Mouse (Mus musculus): ENCODE data around the gene Cnn3.

Cnn3 gene

GRCm38 (mm10) chr3:121425861-121426620 is at the start of gene Cnn3:
Gene Cnn3 (plus strand): TSS chr3:121426497.
- peak; percentile 97 for DNase-seq (ENCODE audit: extremely low spot score)

GRCm38 (mm10) chr3:121378708-121379612 is 47.3 kb upstream of the Cnn3 start:
- DNase-seq (ENCODE audit: extremely low spot score), result peak; percentile 68

- no peak for DNase-seq (ENCODE audit: extremely low spot score)
These were observed 46.6 kb upstream of the Cnn3 start for GRCm38 (mm10) chr3:121379699-121380098.

DNA sequence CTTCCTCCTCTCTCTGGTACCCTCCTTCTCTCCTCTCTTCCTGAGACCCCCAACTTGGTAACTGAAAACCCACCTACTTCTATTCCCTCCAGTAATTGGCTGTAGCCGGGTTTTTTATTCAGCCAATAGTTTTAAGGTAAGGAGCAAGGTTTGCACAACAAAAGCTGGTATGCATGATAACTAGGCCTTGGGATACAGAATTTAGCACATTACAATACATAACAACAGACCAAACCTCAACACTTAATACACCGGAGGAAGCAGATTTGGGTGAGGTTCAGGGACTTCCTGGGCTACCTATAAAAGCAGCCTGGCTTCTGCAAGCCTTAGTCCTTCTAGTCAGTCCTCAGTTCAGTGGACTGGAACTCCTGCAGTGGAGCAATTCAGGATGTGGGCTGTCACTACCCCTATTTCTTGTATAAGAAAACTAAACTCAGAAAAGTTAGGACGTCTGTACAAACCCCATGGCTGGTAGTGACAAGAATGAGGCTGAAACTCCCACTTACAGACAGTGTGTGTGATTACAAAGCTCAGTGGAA is 38.8 kb upstream of the Cnn3 start:
- no peak for DNase-seq (ENCODE audit: extremely low spot score)

DNA sequence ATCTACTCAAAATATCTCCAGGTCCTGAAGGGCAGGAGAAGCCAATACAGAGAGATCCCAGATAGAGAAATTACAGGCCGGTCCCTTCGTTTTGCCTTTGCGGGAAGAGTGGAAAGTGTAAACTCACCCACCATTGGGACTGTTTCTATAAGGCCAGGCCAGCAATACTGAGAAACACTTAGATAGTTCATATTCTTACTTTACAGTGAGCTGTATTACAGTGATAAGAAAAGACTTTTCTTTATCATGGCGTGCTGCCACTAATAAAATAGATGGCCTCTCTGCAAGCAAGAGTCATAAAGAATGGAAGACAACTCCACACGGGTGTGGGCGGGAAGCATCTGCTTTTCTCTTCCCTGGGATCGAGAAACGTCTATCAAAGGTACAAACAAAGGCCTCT is 36.9 kb upstream of the Cnn3 start:
- DNase-seq (ENCODE audit: extremely low spot score), result no peak

GRCm38 (mm10) chr3:121389860-121390530 is 36.3 kb upstream of the Cnn3 start:
- DNase-seq (ENCODE audit: extremely low spot score), result peak; percentile 55

DNA sequence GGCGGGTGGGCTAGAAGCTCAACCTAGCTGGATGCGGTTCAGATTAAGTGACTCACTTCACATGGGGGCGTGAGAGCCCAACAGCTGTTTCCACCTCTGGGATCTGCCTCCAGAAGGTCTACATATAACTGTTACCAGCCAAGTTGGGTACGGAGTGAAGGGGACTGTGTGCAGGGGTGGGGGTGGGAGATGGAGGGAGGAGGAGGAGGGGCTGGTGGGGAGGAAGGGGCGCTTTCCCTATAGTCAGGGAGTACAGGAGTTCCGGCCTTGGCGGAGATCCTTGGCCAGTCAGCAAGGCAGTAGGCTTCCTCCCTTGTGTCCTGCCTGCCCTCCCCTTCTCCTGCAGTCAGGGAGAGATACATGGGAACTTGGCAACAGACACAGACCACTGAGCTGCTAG is 35.6 kb upstream of the Cnn3 start:
- DNase-seq (ENCODE audit: extremely low spot score), result no peak

DNA sequence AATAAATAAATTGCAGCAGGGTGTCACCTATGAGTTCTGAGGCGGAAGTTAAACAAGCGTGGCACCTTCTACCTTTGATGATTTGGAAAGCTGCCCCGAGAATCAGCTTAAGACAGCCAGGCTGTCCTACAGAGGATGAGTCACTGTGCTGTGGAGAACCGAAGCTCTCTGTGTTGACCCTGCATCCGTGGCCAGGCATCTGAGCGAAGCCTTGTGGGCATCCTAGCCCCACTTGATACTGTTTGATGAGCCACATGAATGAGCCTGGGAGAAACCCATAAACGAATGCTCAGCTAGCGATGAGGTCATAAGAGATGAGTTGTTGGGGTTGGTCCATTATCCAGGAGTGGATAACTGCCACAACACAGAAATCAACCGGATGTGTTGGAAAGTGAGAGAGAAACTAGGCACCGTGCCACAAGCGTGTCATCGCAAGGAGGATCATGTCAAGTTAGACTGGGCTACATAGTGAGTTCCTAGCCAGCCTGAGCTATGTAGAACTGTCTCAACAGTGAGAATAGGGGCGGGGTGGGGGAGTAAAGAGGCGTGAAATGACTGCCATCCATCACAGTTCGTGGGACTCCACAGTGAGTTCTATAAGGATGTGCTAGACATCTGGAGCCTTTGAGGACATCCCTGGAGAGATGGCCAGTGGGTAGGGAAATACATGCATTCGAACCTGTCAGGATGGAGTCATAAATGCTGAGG is 30.6 kb upstream of the Cnn3 start:
- DNase-seq (ENCODE audit: extremely low spot score), result no peak

GRCm38 (mm10) chr3:121396561-121396960 is 29.7 kb upstream of the Cnn3 start:
- DNase-seq (ENCODE audit: extremely low spot score), result no peak

DNA sequence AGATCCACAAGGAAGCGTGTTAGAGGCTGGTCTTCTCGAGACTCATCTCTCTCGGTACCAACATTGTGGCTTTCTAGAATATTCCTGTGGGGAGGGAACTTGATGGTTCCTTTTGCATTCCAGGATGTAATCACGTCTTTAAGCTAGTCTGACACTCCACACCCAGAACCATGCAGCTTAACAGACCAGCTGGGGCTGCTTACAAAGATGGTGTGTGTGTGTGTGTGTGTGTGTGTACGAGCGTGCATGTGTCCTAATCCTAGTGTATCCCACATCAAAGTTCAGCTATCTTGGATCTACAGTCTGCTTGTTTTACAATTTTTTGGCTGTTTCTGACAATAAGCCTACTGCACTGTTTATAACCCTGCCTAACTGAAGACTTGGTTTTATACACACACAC is 29.3 kb upstream of the Cnn3 start:
- DNase-seq (ENCODE audit: extremely low spot score), result no peak

DNA sequence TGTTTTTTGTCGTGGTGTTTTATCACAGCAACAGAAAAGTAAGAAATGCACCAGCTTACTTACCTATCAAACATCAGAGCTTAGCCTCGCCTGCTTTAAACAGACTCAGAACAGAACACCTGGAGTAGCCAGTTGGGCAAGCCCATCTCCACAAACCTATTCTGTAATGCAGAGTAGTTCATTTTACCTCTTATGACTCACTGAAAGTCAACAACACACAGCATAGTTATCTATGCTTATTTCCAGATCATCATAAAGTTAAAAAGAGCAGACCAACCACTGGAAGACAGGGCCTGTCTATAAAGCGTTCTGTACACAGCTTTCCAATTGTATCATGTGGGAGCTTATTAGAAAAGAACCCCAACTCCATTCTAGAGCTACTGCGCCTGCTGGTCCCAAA is 24.9 kb upstream of the Cnn3 start:
- DNase-seq (ENCODE audit: extremely low spot score), result no peak

- DNase-seq (ENCODE audit: extremely low spot score), result no peak
These were observed 24.2 kb upstream of the Cnn3 start for GRCm38 (mm10) chr3:121402096-121402495.

DNA sequence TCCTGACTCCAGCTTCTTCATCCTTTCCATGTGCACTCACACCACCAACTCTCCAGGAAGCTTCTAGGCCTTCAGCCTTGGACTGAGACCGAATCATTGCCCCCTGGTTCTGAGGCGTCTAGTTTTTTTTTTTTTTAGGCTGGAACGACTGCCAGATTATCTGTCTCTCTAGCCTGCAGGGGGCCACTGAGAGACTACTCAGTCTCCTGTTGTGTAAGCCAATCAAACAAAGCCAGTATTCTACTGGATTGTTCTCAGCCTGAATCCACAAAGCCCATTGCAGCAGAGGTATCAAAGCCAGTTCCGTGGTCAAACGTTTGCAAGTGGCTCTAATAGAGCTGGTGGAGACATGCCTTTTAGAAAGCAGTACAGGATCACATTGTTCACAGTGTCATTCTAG is 22.8 kb upstream of the Cnn3 start:
- no peak for DNase-seq (ENCODE audit: extremely low spot score)

DNA sequence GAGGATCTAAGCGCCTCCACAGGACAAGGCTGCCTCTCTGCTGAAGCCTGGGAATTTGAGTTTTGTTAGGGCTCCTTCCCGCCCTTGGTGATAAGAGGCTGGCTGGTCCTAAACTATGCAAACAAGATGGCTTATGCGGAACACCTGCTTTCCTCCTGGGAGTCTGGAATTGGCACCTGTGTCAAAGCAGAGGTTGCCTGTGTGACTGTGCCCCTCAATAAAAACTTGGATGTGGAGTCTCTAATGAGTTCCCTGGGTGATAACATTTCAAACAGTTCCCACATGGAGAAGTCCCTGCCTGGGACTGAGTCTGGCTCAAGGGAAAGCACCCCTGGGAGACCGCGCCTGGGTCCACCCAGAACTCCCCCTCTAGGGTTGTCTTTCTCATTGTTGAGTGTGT is 21.2 kb upstream of the Cnn3 start:
- no peak for DNase-seq (ENCODE audit: extremely low spot score)

DNA sequence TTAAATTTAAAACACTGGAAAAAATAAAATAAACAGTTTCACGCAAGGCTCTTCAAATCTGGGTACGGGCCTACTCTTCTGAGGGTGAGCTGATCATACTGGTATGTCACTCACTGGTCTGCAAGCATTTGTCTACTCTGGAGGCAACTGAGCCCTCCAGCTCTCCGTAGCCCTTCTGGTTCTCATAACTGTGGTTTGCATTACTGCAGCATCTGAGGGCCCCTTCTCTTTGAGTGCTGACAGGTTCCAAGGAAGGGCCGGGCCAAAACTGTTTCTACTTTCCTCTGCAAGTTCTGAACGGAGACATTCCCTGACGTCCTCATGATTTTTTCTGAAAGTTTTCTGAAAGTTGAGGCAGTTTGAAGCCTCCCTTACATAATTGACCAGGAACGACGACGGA is 18.9 kb upstream of the Cnn3 start:
- DNase-seq (ENCODE audit: extremely low spot score), result no peak

DNA sequence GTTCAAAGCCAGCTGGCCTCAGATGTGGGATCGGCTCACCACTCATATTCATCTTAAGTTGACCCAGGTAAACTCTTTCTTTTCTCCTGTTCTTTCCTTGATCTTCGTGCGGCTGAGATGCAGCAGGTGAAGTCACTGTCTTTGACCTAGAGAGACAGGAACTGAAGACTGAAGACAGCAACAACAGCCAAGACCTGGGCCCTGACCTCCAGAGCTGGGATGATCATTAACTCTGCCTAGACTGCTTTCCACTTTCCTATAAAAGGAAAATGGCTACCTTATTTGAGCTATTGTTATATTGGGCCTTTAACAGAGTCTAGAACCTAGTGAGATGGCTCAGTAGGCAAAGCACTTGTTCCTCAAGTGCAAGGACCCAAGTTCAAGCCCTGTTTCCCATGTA is 17.9 kb upstream of the Cnn3 start:
- DNase-seq (ENCODE audit: extremely low spot score), result no peak

- no peak for DNase-seq (ENCODE audit: extremely low spot score)
These were observed 14.8 kb upstream of the Cnn3 start for GRCm38 (mm10) chr3:121411450-121411849.

DNA sequence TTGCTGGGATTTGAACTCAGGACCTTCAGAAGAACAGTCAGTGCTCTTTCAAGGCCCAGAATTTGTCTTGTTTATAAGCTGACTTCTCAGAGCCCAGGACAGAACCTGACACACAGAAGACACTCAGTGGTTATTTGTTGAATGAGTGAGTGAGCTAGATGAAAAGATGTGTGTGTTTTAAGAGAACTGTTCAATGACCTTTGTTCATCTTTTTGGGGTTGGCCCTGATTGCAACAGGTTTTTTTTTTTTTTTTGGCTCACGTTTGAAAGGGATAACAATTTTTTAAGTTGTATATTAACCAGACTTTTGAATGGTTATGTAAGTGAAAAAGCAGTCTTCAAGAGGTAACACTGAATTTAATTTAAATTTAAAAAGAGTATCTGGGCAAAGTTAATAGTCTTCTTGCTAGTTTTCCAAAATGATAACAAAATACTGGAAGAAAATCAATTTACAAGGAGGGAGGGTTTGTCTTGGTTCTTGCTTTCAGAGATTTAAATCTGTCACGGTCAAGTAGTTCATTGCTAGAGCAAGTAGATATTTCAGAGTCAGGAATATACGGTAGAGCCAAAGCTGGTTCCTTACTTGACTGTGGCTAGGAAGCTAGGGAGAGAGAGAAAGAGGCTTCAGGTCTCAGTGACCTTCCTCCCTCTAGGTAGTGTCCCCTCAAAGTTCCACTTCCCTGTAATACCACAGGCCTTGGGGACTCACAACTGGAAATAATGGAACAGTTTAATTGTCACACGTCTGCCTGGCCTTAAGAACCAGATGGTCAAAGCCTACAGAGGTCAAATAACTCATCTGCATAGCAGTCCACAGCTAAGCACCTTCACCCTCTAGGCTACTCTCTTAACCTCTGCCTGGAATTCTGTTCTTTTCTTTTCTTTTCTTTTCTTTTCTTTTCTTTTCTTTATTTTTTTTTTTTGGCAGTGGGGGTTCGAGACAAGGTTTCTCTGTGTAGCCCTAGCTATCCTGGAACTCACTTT is 9.8 kb upstream of the Cnn3 start:
- DNase-seq (ENCODE audit: extremely low spot score), result no peak

DNA sequence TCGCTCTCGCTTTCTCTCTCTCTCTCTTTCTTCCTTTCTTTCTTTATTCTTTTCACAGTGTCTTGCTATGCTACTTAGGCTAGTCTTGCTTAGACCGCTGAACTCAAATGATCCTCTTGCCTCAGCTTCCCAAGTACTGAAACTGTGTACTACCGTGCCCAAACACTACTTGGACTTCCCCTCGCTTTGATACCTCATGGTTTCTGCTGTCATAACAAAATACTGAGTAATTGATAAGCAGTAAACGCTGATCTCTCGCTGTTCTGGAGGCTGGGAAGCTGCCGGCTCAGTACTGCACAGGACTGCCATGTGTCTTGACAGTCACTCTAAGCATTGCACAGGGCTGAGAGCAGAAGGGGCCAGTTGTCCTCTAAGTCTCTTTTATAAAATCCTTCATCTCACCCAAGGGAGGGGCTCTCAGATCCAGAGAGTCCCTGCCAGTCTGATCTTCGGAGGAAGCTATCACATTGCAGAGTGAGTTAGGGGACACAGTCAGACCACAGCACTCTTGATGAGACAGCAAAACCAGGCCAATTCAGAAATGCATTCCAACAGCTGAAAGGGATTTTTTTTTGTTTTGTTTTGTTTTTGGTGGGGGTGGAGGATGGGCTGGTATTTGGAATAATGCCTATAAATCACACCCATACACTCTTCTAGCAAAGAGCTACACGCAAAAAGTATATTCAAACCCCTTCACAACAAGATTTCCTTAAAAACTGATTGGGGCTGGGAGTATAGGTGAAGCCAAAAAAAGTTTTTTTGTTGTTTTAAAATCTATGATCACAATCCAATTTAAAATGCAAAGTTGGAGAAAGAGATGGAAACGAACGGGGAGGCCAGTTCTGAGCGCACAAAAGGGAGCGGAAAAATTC is 8.7 kb upstream of the Cnn3 start:
- DNase-seq (ENCODE audit: extremely low spot score), result no peak
